Mouse (Mus musculus): ENCODE data around the gene Heph. TPM values are rescaled to one million over a fixed set of nuclear protein-coding genes. Genes with fewer than 3 reads are reported as not detected.

Gene Heph
- polyA plus RNA-seq, 2 experiments, result 15.1 to 22.2 TPM

GRCm38 (mm10) chrX:96456201-96456963 lies 1.2 kb downstream of the Heph start, which contains the start of gene Hsf3:
Gene Hsf3 (minus strand): TSS chrX:96456294.
- WGBS, result 8% methylated on average over 9 of the region's 9 CpGs
- Histone ChIP-seq H3K27ac (replicated peaks; ENCODE audit: low read depth, low read length) (no peak within 1 kb of the TSS), H3K4me3 (replicated peaks; ENCODE audit: low read length) (peak within 1 kb of the TSS; percentile 26), H3K4me2 (replicated peaks; ENCODE audit: low read depth, low read length, severe bottlenecking) (peak within 1 kb of the TSS; percentile 31), H3K4me1 (ENCODE audit: control insufficient read depth, insufficient read depth, low read length) (no peaks in the 10 kb centered on the region), H3K9ac (ENCODE audit: low read depth, low read length, severe bottlenecking) (peak within 1 kb of the TSS; percentile 32; the same call in 1 of the 2 replicates), H3K9me3 (ENCODE audit: control insufficient read depth, low read length) (no peaks in the 10 kb centered on the region), H3K27me3 (ENCODE audit: control insufficient read depth, insufficient read depth, low read length) (no peaks in the 10 kb centered on the region), H3K36me3 (ENCODE audit: control insufficient read depth, insufficient read depth, low read length) (no peaks in the 10 kb centered on the region)
- no peak for TF ChIP-seq POLR2A (IDR thresholded peaks at IDR 0.05; ENCODE audit: borderline replicate concordance, extremely low read depth, insufficient read depth, insufficient read length)
- DNase-seq (ENCODE audit: low spot score), result peak; percentile 38
- ATAC-seq (ENCODE audit: low FRiP score, low read depth), result peak; percentile 71; the same call in 1 of the 2 replicates

GRCm38 (mm10) chrX:96501580-96501979 lies 46.4 kb downstream of the Heph start:
- Histone ChIP-seq H3K4me1 (ENCODE audit: control insufficient read depth, insufficient read depth, low read length) (no peaks in the 10 kb centered on the region), H3K27ac (replicated peaks; ENCODE audit: low read depth, low read length) (no peak overlapping the region), H3K9me3 (ENCODE audit: control insufficient read depth, low read length) (no peaks in the 10 kb centered on the region), H3K4me2 (replicated peaks; ENCODE audit: low read depth, low read length, severe bottlenecking) (no peak overlapping the region), H3K4me3 (replicated peaks; ENCODE audit: low read length) (no peak overlapping the region), H3K36me3 (ENCODE audit: control insufficient read depth, insufficient read depth, low read length) (no peaks in the 10 kb centered on the region), H3K27me3 (ENCODE audit: control insufficient read depth, insufficient read depth, low read length) (no peaks in the 10 kb centered on the region), H3K9ac (ENCODE audit: low read depth, low read length, severe bottlenecking) (no peak overlapping the region)
- TF ChIP-seq POLR2A (IDR thresholded peaks at IDR 0.05; ENCODE audit: borderline replicate concordance, extremely low read depth, insufficient read depth, insufficient read length), result no peak
- 53% methylated on average over 1 of the region's 1 CpGs for WGBS
- ATAC-seq (ENCODE audit: low FRiP score, low read depth) (no peak), DNase-seq (ENCODE audit: low spot score) (no peak)

Other genes starting within 250 kb of the Heph start
- 0.04 TPM in 1 of 2 replicates, not detected in the other for gene Vsig4, start 161.9 kb upstream of the Heph start, polyA plus RNA-seq (2012; rRNA removed)
- gene Vsig4, start 161.9 kb upstream of the Heph start, polyA plus RNA-seq (2014; fragmentation: Nextera tagmentation; extraction: Ambion mirVana), result not detected in 2 replicates
- gene Hsf3, start 935 bp downstream of the Heph start, polyA plus RNA-seq (2012; rRNA removed), result 0.06 TPM in 2 replicates
- gene Hsf3, start 935 bp downstream of the Heph start, polyA plus RNA-seq (2014; fragmentation: Nextera tagmentation; extraction: Ambion mirVana), result 0.14 TPM in 1 of 2 replicates, not detected in the other

All from limb, embryonic 14.5 days (tissue).